Mouse (Mus musculus): ENCODE results near the gene Fgd6. TPM values are rescaled to one million over a fixed set of nuclear protein-coding genes. Genes with fewer than 3 reads are reported as not detected.

The Fgd6 gene
- total RNA-seq, 2 experiments from 2014 or later = 9.8 to 9.9 TPM

GRCm38 (mm10) chr10:94134535-94135390 lies 99.0 kb downstream of the Fgd6 start:
- peak; percentile 21 to 63 for DNase-seq (ENCODE audit: low spot score in 2 of 2)

GRCm38 (mm10) chr10:94138890-94139482 lies 103.2 kb downstream of the Fgd6 start:
- DNase-seq (ENCODE audit: low spot score in 2 of 2) = no peak

- no peak for DNase-seq (ENCODE audit: low spot score in 2 of 2)
Measured at GRCm38 (mm10) chr10:94140227-94140931, 104.6 kb downstream of the Fgd6 start.

GRCm38 (mm10) chr10:94142427-94142826 lies 106.6 kb downstream of the Fgd6 start:
- DNase-seq (ENCODE audit: low spot score in 2 of 2) = no peak

GRCm38 (mm10) chr10:94144581-94144980 lies 108.8 kb downstream of the Fgd6 start:
- no peak for DNase-seq (ENCODE audit: low spot score in 2 of 2)

- DNase-seq (ENCODE audit: low spot score in 2 of 2) = no peak
Measured at GRCm38 (mm10) chr10:94147391-94147755, 111.6 kb downstream of the Fgd6 start.

- peak; percentile 89 to 95 for DNase-seq (ENCODE audit: low spot score in 2 of 2)
Measured at GRCm38 (mm10) chr10:94147756-94148531, 112.1 kb downstream of the Fgd6 start, which contains the start of gene Nr2c1. Gene Nr2c1, plus strand, starts transcription at chr10:94148023.

GRCm38 (mm10) chr10:94151488-94151887 lies 115.7 kb downstream of the Fgd6 start:
- no peak for DNase-seq (ENCODE audit: low spot score in 2 of 2)

GRCm38 (mm10) chr10:94153841-94154240 lies 118.0 kb downstream of the Fgd6 start:
- DNase-seq (ENCODE audit: low spot score in 2 of 2) = no peak

GRCm38 (mm10) chr10:94158962-94159361 lies 123.2 kb downstream of the Fgd6 start:
- DNase-seq (ENCODE audit: low spot score in 2 of 2) = no peak

GRCm38 (mm10) chr10:94159406-94159805 lies 123.6 kb downstream of the Fgd6 start:
- no peak for DNase-seq (ENCODE audit: low spot score in 2 of 2)

- no peak for DNase-seq (ENCODE audit: low spot score in 2 of 2)
Measured at GRCm38 (mm10) chr10:94161051-94161765, 125.4 kb downstream of the Fgd6 start.

- no peak for DNase-seq (ENCODE audit: low spot score in 2 of 2)
Measured at GRCm38 (mm10) chr10:94162031-94162430, 126.2 kb downstream of the Fgd6 start.

- DNase-seq (ENCODE audit: low spot score in 2 of 2) = no peak
Measured at GRCm38 (mm10) chr10:94164104-94164845, 128.5 kb downstream of the Fgd6 start.

GRCm38 (mm10) chr10:94165426-94165825 lies 129.6 kb downstream of the Fgd6 start:
- DNase-seq (ENCODE audit: low spot score in 2 of 2) = no peak

- DNase-seq (ENCODE audit: low spot score in 2 of 2) = no peak
Measured at GRCm38 (mm10) chr10:94167051-94167750, 131.4 kb downstream of the Fgd6 start.

GRCm38 (mm10) chr10:94171440-94172130 lies 135.8 kb downstream of the Fgd6 start:
- no peak for DNase-seq (ENCODE audit: low spot score in 2 of 2)

- no peak for DNase-seq (ENCODE audit: low spot score in 2 of 2)
Measured at GRCm38 (mm10) chr10:94172137-94172536, 136.3 kb downstream of the Fgd6 start.

- DNase-seq (ENCODE audit: low spot score in 2 of 2) = no peak
Measured at GRCm38 (mm10) chr10:94172706-94173105, 136.9 kb downstream of the Fgd6 start.
